Mouse (Mus musculus): ENCODE data around the gene Gm2001.
"Not testable (repeated sequence)": the region's sequence is repeated elsewhere in the genome, so short reads cannot be mapped to it uniquely, and the experiment has no call there.

DNA sequence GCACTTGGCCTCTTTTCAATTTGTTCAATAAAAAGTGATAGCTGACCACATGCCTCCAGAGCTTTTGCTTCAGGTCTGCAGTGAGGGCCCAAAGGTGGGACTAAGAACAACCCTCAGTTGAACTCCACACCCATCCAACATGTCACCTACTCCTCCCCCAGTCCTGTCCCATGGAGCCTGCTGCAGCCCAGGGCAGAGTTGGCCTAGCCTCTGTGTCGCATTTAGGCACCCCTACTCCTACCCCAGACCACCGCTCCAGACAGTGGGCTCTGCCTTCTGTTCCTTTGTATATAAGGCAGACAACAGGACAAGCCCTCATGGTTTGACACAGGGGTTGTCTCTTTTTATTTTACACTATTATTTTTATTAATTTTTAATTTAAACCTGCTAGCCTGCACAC, 21.9 kb upstream of the Gm2001 start:
- not testable (repeated sequence) for TF ChIP-seq GATA1 (IDR thresholded peaks at IDR 0.05; ENCODE audit: borderline replicate concordance, low read length); CTCF (IDR thresholded peaks at IDR 0.05; ENCODE audit: low read depth, low read length); POLR2AphosphoS5 (IDR thresholded peaks at IDR 0.05; ENCODE audit: insufficient replicate concordance, low read depth, low read length); TAL1 (conservative IDR thresholded peaks at IDR 0.05; ENCODE audit: low read depth, low read length)

All from G1E (cell line).